Mouse (Mus musculus): ENCODE data around the gene Lpcat4. TPM values are rescaled to one million over a fixed set of nuclear protein-coding genes. Genes with fewer than 3 reads are reported as not detected.
A peak's percentile ranks its signal among the peaks of the same experiment; 100 is the strongest.
"Not testable (repeated sequence)": the region's sequence is repeated elsewhere in the genome, so short reads cannot be mapped to it uniquely, and the experiment has no call there.

Gene Lpcat4
- polyA plus RNA-seq, 1 experiment from 2014 or later = 2.2 TPM

GRCm38 (mm10) chr2:112285031-112285390, 45.7 kb downstream of the Lpcat4 start:
- H3K9me3 ChIP-seq (replicated peaks; ENCODE audit: control insufficient read depth, low read length) = no peaks in the 10 kb centered on the region
- H3K4me2 ChIP-seq (ENCODE audit: low read depth, low read length) = peak overlapping the region; percentile 83
- H3K9ac ChIP-seq (ENCODE audit: low read depth, low read length) = peak overlapping the region; percentile 63
- WGBS (ENCODE audit: insufficient replicate concordance) = 52% methylated on average over 6 of the region's 6 CpGs
- no peak for ATAC-seq (ENCODE audit: low read depth)
- H3K4me1 ChIP-seq (ENCODE audit: control insufficient read depth, low read depth, low read length) = peaks cover 8% of the 10 kb centered on the region
- no peak overlapping the region for H3K27ac ChIP-seq (ENCODE audit: low read length)
- no peaks in the 10 kb centered on the region for H3K27me3 ChIP-seq (ENCODE audit: control insufficient read depth, insufficient read depth, low read depth, low read length)
- H3K36me3 ChIP-seq (ENCODE audit: control insufficient read depth, insufficient read depth) = no peaks in the 10 kb centered on the region
- H3K4me3 ChIP-seq (ENCODE audit: low read depth, low read length) = peak overlapping the region; percentile 68

- H3K36me3 ChIP-seq (ENCODE audit: control insufficient read depth, insufficient read depth); H3K9me3 ChIP-seq (replicated peaks; ENCODE audit: control insufficient read depth, low read length); H3K27me3 ChIP-seq (ENCODE audit: control insufficient read depth, insufficient read depth, low read depth, low read length); H3K9ac ChIP-seq (ENCODE audit: low read depth, low read length); H3K27ac ChIP-seq (ENCODE audit: low read length); ATAC-seq (ENCODE audit: low read depth); H3K4me1 ChIP-seq (ENCODE audit: control insufficient read depth, low read depth, low read length); H3K4me3 ChIP-seq (ENCODE audit: low read depth, low read length); H3K4me2 ChIP-seq (ENCODE audit: low read depth, low read length): not testable (repeated sequence)
- WGBS (ENCODE audit: insufficient replicate concordance) = 80% methylated on average over 1 of the region's 1 CpGs
These were observed 46.8 kb downstream of the Lpcat4 start for GRCm38 (mm10) chr2:112286062-112286461.

- Histone ChIP-seq H3K4me3 (ENCODE audit: low read depth, low read length) (no peak overlapping the region), H3K27ac (ENCODE audit: low read length) (no peak overlapping the region; the same call in 1 of the 2 replicates), H3K4me1 (ENCODE audit: control insufficient read depth, low read depth, low read length) (peaks cover 8% of the 10 kb centered on the region), H3K36me3 (ENCODE audit: control insufficient read depth, insufficient read depth) (no peaks in the 10 kb centered on the region), H3K9me3 (replicated peaks; ENCODE audit: control insufficient read depth, low read length) (no peaks in the 10 kb centered on the region), H3K9ac (ENCODE audit: low read depth, low read length) (no peak overlapping the region), H3K27me3 (ENCODE audit: control insufficient read depth, insufficient read depth, low read depth, low read length) (no peaks in the 10 kb centered on the region), H3K4me2 (ENCODE audit: low read depth, low read length) (no peak overlapping the region)
- no peak for ATAC-seq (ENCODE audit: low read depth)
- 55% methylated on average over 4 of the region's 4 CpGs for WGBS (ENCODE audit: insufficient replicate concordance)
These were observed 47.8 kb downstream of the Lpcat4 start for GRCm38 (mm10) chr2:112287059-112287458.

- Histone ChIP-seq H3K27me3 (ENCODE audit: control insufficient read depth, insufficient read depth, low read depth, low read length) (no peaks in the 10 kb centered on the region), H3K27ac (ENCODE audit: low read length) (no peak overlapping the region), H3K4me3 (ENCODE audit: low read depth, low read length) (no peak overlapping the region), H3K4me2 (ENCODE audit: low read depth, low read length) (no peak overlapping the region), H3K36me3 (ENCODE audit: control insufficient read depth, insufficient read depth) (no peaks in the 10 kb centered on the region), H3K9me3 (replicated peaks; ENCODE audit: control insufficient read depth, low read length) (no peaks in the 10 kb centered on the region), H3K9ac (ENCODE audit: low read depth, low read length) (no peak overlapping the region), H3K4me1 (ENCODE audit: control insufficient read depth, low read depth, low read length) (peaks cover 2% of the 10 kb centered on the region; the same call in 1 of the 2 replicates)
- ATAC-seq (ENCODE audit: low read depth) = no peak
- WGBS (ENCODE audit: insufficient replicate concordance) = 87% methylated on average over 3 of the region's 3 CpGs
These were observed 50.2 kb downstream of the Lpcat4 start for GRCm38 (mm10) chr2:112289507-112289906.

GRCm38 (mm10) chr2:112292823-112293222, 53.6 kb downstream of the Lpcat4 start:
- Histone ChIP-seq H3K9ac (ENCODE audit: low read depth, low read length) (no peak overlapping the region), H3K4me2 (ENCODE audit: low read depth, low read length) (no peak overlapping the region), H3K4me1 (ENCODE audit: control insufficient read depth, low read depth, low read length) (no peaks in the 10 kb centered on the region), H3K27ac (ENCODE audit: low read length) (no peak overlapping the region), H3K36me3 (ENCODE audit: control insufficient read depth, insufficient read depth) (no peaks in the 10 kb centered on the region), H3K9me3 (replicated peaks; ENCODE audit: control insufficient read depth, low read length) (no peaks in the 10 kb centered on the region), H3K4me3 (ENCODE audit: low read depth, low read length) (no peak overlapping the region), H3K27me3 (ENCODE audit: control insufficient read depth, insufficient read depth, low read depth, low read length) (no peaks in the 10 kb centered on the region)
- no peak for ATAC-seq (ENCODE audit: low read depth)
- WGBS (ENCODE audit: insufficient replicate concordance) = 78% methylated on average over 2 of the region's 2 CpGs

- H3K27ac ChIP-seq (ENCODE audit: low read length) = no peak overlapping the region
- no peak for ATAC-seq (ENCODE audit: low read depth)
- no peaks in the 10 kb centered on the region for H3K36me3 ChIP-seq (ENCODE audit: control insufficient read depth, insufficient read depth)
- H3K4me2 ChIP-seq (ENCODE audit: low read depth, low read length) = no peak overlapping the region
- no peaks in the 10 kb centered on the region for H3K4me1 ChIP-seq (ENCODE audit: control insufficient read depth, low read depth, low read length)
- 81% methylated on average over 3 of the region's 3 CpGs for WGBS (ENCODE audit: insufficient replicate concordance)
- H3K27me3 ChIP-seq (ENCODE audit: control insufficient read depth, insufficient read depth, low read depth, low read length) = no peaks in the 10 kb centered on the region
- no peak overlapping the region for H3K4me3 ChIP-seq (ENCODE audit: low read depth, low read length)
- no peaks in the 10 kb centered on the region for H3K9me3 ChIP-seq (replicated peaks; ENCODE audit: control insufficient read depth, low read length)
- H3K9ac ChIP-seq (ENCODE audit: low read depth, low read length) = no peak overlapping the region
These were observed 56.9 kb downstream of the Lpcat4 start for GRCm38 (mm10) chr2:112296211-112296610.

Other genes starting within 250 kb of the Lpcat4 start
- not detected in 2 replicates for gene Olfr1309, start 249.2 kb upstream of the Lpcat4 start, polyA plus RNA-seq (2015; fragmentation: Nextera tagmentation; extraction: Ambion mirVana)
- gene Olfr1310, start 226.8 kb upstream of the Lpcat4 start, polyA plus RNA-seq (2015; fragmentation: Nextera tagmentation; extraction: Ambion mirVana) = not detected in 2 replicates
- gene Olfr1311, start 215.1 kb upstream of the Lpcat4 start, polyA plus RNA-seq (2015; fragmentation: Nextera tagmentation; extraction: Ambion mirVana) = not detected in 2 replicates
- gene Olfr1312, start 189.2 kb upstream of the Lpcat4 start, polyA plus RNA-seq (2015; fragmentation: Nextera tagmentation; extraction: Ambion mirVana) = not detected in 2 replicates
- gene Olfr1313, start 161.6 kb upstream of the Lpcat4 start, polyA plus RNA-seq (2015; fragmentation: Nextera tagmentation; extraction: Ambion mirVana) = not detected in 2 replicates
- not detected in 2 replicates for gene Olfr1314, start 142.7 kb upstream of the Lpcat4 start, polyA plus RNA-seq (2015; fragmentation: Nextera tagmentation; extraction: Ambion mirVana)
- gene Olfr1315-ps1, start 124.0 kb upstream of the Lpcat4 start, polyA plus RNA-seq (2015; fragmentation: Nextera tagmentation; extraction: Ambion mirVana) = not detected in 2 replicates
- gene Olfr1316, start 104.5 kb upstream of the Lpcat4 start, polyA plus RNA-seq (2015; fragmentation: Nextera tagmentation; extraction: Ambion mirVana) = not detected in 2 replicates
- gene Olfr1317, start 99.1 kb upstream of the Lpcat4 start, polyA plus RNA-seq (2015; fragmentation: Nextera tagmentation; extraction: Ambion mirVana) = not detected in 2 replicates
- not detected in 2 replicates for gene Olfr1318, start 85.3 kb upstream of the Lpcat4 start, polyA plus RNA-seq (2015; fragmentation: Nextera tagmentation; extraction: Ambion mirVana)
- not detected in 2 replicates for gene Nutm1, start 19.8 kb downstream of the Lpcat4 start, polyA plus RNA-seq (2015; fragmentation: Nextera tagmentation; extraction: Ambion mirVana)
- 102 and 116 TPM in 2 replicates for gene Nop10, start 22.5 kb downstream of the Lpcat4 start, polyA plus RNA-seq (2015; fragmentation: Nextera tagmentation; extraction: Ambion mirVana)
- 4.4 and 5.3 TPM in 2 replicates for gene Slc12a6, start 26.4 kb downstream of the Lpcat4 start, polyA plus RNA-seq (2015; fragmentation: Nextera tagmentation; extraction: Ambion mirVana)
- gene Gm21985, start 26.8 kb downstream of the Lpcat4 start, polyA plus RNA-seq (2015; fragmentation: Nextera tagmentation; extraction: Ambion mirVana) = not detected in 2 replicates
- gene Emc4, start 128.6 kb downstream of the Lpcat4 start, polyA plus RNA-seq (2015; fragmentation: Nextera tagmentation; extraction: Ambion mirVana) = 40.0 and 40.7 TPM in 2 replicates
- gene Katnbl1, start 139.7 kb downstream of the Lpcat4 start, polyA plus RNA-seq (2015; fragmentation: Nextera tagmentation; extraction: Ambion mirVana) = 14.4 and 17.1 TPM in 2 replicates
- gene Emc7, start 215.5 kb downstream of the Lpcat4 start, polyA plus RNA-seq (2015; fragmentation: Nextera tagmentation; extraction: Ambion mirVana) = 12.9 and 13.2 TPM in 2 replicates
- not detected in 2 replicates for gene Chrm5, start 241.3 kb downstream of the Lpcat4 start, polyA plus RNA-seq (2015; fragmentation: Nextera tagmentation; extraction: Ambion mirVana)